Mouse (Mus musculus): ENCODE data around the gene Nfkb2. TPM values are rescaled to one million over a fixed set of nuclear protein-coding genes. Genes with fewer than 3 reads are reported as not detected.

Nfkb2 gene
- polyA plus RNA-seq, 1 experiment from 2014 or later = 10.6 TPM

DNA sequence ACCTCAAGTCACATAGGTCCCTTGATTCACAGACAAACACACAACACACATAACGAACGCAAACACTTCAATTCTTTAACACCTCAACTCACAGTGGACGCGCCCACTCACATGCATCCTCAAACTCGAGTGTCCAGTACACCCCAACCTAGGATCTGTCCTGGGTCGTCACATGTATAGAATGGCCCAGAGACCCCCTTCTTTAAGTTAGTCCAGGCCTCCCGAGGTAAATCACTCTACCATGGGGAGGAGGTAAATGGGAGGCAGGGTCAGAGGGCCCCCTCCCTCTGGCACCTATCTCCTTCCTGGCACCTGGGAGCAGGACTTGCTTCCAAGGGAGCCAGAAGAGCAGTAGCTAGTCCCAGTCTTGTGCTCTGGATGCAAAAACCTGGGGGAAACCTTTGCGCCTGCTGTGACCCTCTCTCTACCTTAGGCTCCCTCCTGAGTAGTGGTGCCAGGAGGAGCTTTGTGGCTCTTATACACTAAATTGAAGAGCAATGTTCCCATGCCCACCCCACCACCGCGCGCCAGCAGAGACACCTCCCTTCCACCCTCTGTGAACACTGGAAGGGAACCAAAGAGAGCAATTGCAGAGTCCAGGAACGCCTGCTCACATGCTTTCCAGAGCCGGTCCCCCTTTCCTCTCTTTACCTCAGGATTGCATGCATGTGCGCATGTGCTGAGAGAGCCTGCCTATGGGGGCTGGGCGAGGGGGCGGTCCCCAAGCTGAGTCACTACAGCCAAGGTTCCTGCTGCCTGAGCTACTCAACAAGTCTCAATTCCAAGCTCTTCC, 14.7 kb downstream of the Nfkb2 start:
- Histone ChIP-seq H3K4me2 (peak overlapping the region; percentile 74), H3K9me3 (no peaks in the 10 kb centered on the region), H3K27me3 (replicated peaks) (peaks cover 54% of the 10 kb centered on the region), H3K27ac (peak overlapping the region; percentile 83), H3K4me1 (peaks cover 61% of the 10 kb centered on the region), H3K9ac (no peak overlapping the region), H3K36me3 (no peaks in the 10 kb centered on the region), H3K4me3 (replicated peaks) (peak overlapping the region; percentile 57)
- ATAC-seq (ENCODE audit: insufficient read depth, low FRiP score, low read depth) = peak; percentile 21; the same call in 1 of the 2 replicates
- WGBS = 12% methylated on average over 16 of the region's 16 CpGs

DNA sequence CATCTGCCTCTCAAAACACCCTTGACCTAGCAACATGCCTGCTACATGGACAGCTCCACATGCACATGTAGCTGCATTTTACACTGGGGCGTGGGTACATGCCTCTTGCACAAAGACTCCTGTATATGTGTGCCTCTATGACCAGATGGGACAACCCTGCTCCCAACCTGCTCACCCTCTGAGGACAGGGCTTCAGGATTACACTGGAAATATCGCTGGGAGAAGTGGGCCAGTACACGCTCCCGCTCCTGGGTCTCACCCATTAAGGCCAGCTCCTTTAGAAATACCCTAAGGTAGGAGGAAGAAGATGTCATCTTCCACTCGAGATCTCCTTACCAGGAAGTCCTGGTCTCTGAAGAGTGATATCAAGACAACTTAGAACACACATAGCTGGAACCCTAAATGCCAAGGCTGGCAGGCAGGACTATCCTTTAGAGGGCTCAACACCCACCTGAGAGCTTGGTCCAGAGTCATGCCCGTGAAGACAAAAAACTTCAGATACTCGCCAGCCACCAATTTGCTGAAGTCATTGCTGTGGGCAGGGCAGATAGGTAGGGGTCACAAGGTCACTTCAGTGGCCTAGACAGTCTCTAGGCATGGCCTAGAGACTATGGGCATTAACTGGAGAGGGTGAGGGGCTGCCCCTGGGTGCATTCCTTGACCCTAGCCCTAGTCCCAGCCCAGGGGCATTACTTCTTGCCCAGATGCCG, 16.1 kb downstream of the Nfkb2 start:
- peaks cover 51% of the 10 kb centered on the region for H3K4me1 ChIP-seq
- ATAC-seq (ENCODE audit: insufficient read depth, low FRiP score, low read depth) = no peak
- no peak overlapping the region for H3K9ac ChIP-seq
- H3K9me3 ChIP-seq = no peaks in the 10 kb centered on the region
- H3K4me3 ChIP-seq (replicated peaks) = no peak overlapping the region
- H3K27ac ChIP-seq = no peak overlapping the region
- no peak overlapping the region for H3K4me2 ChIP-seq
- peaks cover 68% of the 10 kb centered on the region for H3K27me3 ChIP-seq (replicated peaks)
- H3K36me3 ChIP-seq = no peaks in the 10 kb centered on the region
- WGBS = 78% methylated on average over 8 of the region's 8 CpGs

DNA sequence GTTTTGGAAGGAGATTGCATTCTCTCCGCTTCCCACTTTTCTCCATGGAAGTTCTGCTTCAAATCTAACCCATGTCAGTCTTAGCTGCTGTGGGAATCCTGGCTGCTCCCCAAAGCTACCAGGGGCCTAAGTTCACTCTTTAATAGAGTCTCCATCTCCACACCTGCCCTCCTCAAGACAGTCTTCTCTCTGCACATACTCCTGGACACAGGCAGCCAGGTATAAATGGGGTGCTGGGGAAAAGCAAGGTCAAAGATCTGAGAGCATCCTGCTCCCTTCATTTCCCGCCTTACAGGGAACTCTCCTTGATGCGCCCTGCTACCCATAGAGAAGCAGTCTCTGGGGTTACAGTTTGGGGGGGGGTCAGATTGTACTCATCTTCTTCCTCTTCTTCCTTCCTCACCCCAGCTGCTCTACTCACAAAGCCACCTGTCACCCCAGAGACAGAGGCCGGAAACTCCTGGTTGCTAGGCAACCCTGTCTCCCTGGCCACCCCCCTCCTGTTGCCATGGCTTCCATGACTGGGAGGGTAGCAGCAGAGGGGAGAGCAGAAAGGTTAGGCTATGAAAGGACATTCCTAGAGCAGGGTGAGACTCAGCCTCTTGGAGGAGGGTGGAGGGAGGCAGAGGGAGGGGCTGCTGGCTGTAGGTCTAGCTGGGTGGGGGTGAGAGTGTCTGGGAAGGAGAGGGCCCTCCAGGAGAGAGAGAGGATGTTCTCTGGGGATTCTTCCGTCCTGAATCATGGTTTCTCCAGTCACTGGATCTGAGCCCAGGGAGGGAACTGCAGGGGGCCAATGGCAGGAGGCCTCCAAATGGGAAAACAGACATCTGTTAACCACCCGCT, 17.2 kb downstream of the Nfkb2 start:
- ATAC-seq (ENCODE audit: insufficient read depth, low FRiP score, low read depth) = peak; percentile 32; the same call in 1 of the 2 replicates
- Histone ChIP-seq H3K27me3 (replicated peaks) (peaks cover 75% of the 10 kb centered on the region), H3K9me3 (no peaks in the 10 kb centered on the region), H3K4me3 (replicated peaks) (no peak overlapping the region), H3K9ac (no peak overlapping the region), H3K36me3 (no peaks in the 10 kb centered on the region), H3K27ac (peak overlapping the region; percentile 32; the same call in 1 of the 2 replicates), H3K4me2 (no peak overlapping the region), H3K4me1 (peaks cover 42% of the 10 kb centered on the region)
- WGBS = 33% methylated on average over 6 of the region's 6 CpGs

DNA sequence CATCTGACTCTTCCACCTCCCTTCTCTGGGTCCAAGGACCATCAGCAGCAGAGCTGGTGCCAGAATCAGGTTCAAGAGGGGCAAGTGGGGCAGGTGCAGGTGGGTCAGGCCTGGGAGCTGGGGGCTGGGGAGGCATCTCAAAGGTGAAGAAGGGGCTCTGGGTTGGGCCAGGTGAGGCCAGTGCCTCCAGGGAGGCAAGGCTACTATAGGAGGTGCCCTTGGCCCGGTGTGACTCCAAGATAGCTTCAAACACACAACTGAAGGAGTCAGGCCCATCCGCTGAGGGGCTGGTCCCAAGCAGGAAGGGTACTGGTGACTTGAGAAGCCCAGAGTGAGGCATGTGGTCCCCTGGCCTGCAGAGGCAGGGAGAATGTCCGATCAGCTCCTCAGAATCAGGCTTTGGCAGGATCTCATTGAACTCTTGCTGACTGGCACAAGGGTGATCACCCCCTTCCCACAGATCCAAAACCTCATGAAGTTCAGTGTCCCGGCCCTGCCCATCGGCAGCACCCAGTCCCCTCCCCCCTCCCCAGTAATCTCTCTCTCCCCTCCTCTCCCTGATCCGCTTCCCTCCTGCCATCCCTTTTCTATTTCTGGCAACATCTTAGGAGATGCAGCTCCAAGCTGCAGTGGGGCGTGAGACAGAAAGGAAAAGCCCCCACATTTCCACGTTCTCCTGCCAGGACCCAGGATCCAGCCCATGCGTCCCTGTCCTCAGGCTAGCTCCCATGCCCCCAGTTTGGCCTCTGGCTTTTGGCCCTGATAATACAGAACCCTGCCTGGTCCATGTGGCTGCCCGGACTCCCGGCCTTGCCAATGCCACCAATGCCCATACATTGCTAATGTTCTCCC, 18.2 kb downstream of the Nfkb2 start:
- no peaks in the 10 kb centered on the region for H3K9me3 ChIP-seq
- H3K4me2 ChIP-seq = no peak overlapping the region
- no peak overlapping the region for H3K27ac ChIP-seq
- WGBS = 59% methylated on average over 11 of the region's 11 CpGs
- no peaks in the 10 kb centered on the region for H3K36me3 ChIP-seq
- ATAC-seq (ENCODE audit: insufficient read depth, low FRiP score, low read depth) = no peak
- peaks cover 71% of the 10 kb centered on the region for H3K27me3 ChIP-seq (replicated peaks)
- no peak overlapping the region for H3K4me3 ChIP-seq (replicated peaks)
- peaks cover 46% of the 10 kb centered on the region for H3K4me1 ChIP-seq
- H3K9ac ChIP-seq = no peak overlapping the region

DNA sequence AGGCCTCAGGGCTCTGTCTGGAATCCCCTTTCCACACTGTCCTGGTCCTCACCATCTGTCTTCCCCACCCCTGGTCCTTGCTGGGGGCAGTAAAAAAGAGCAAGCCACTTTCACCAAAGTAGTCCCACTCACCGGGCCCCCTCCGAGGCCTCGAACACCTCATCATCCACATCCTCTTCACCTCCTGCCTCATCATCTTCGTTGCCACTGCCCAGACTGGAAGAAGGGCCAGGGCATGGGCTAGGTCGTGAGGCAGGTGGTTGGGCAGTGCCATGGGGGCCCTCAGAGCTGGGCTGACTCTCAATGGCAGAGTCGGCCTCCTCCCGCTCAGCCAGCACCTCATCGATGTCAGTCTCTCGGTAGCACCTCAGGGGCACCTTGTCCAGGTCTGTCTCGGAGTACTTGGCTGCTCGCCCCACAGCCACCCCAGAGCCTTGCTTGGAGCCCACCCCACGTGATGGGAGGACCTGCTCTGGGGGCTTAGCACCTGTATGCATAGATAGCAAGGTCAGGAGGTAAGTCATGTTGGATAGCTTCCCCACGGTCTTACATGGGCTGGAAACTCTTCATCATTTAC, 19.0 kb downstream of the Nfkb2 start:
- no peak overlapping the region for H3K4me3 ChIP-seq (replicated peaks)
- H3K4me1 ChIP-seq = peaks cover 45% of the 10 kb centered on the region
- H3K27ac ChIP-seq = no peak overlapping the region
- H3K9ac ChIP-seq = no peak overlapping the region
- no peaks in the 10 kb centered on the region for H3K9me3 ChIP-seq
- WGBS = 72% methylated on average over 13 of the region's 13 CpGs
- ATAC-seq (ENCODE audit: insufficient read depth, low FRiP score, low read depth) = no peak
- no peak overlapping the region for H3K4me2 ChIP-seq
- no peaks in the 10 kb centered on the region for H3K36me3 ChIP-seq
- peaks cover 64% of the 10 kb centered on the region for H3K27me3 ChIP-seq (replicated peaks)

DNA sequence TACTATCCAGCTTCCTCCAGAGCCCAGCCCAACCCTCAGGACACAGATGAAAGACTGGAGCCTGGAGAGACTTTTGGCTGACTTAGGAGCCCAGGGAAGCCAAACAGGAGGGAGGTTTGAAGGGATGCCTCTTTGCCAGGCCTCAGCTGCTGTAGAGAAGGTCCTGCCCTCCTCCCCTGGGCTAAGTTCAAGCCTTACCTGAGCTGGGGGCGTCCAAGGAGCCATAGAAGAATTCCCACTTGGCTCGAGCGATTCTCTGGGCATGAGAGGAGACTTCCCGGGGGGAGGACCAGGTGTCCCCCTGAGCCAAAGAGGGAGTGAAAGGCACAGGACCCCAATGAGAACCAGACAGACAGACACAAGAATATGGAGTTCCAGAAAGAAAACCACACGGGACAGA, 19.6 kb downstream of the Nfkb2 start:
- no peak overlapping the region for H3K9ac ChIP-seq
- no peaks in the 10 kb centered on the region for H3K9me3 ChIP-seq
- WGBS = 58% methylated on average over 5 of the region's 5 CpGs
- no peak for ATAC-seq (ENCODE audit: insufficient read depth, low FRiP score, low read depth)
- no peak overlapping the region for H3K27ac ChIP-seq
- H3K4me3 ChIP-seq (replicated peaks) = no peak overlapping the region
- H3K4me1 ChIP-seq = peaks cover 38% of the 10 kb centered on the region
- H3K4me2 ChIP-seq = no peak overlapping the region
- H3K27me3 ChIP-seq (replicated peaks) = peaks cover 57% of the 10 kb centered on the region
- H3K36me3 ChIP-seq = no peaks in the 10 kb centered on the region

DNA sequence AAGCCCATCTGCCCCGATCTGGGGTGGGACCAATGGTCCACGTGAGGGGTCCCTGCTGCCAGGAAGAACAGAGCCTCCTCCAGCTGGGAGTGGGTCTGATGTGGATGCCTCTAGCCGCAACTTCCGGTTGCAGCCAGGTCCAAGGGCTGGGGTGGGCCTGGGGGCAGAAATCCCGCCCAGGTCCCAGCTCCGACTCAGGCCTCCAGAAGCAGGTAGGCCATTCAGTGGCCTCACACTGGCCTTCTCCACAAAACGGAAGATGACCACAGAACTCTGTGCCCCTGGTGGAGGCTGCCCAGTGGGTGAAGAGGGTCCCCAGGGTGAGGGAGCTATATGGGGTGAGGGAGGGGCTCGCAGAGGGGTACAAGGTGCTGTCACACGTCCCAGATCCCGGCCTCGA, 20.2 kb downstream of the Nfkb2 start:
- peaks cover 38% of the 10 kb centered on the region for H3K4me1 ChIP-seq
- 67% methylated on average over 11 of the region's 11 CpGs for WGBS
- ATAC-seq (ENCODE audit: insufficient read depth, low FRiP score, low read depth) = no peak
- no peak overlapping the region for H3K9ac ChIP-seq
- peaks cover 52% of the 10 kb centered on the region for H3K27me3 ChIP-seq (replicated peaks)
- H3K4me3 ChIP-seq (replicated peaks) = no peak overlapping the region
- no peaks in the 10 kb centered on the region for H3K9me3 ChIP-seq
- H3K36me3 ChIP-seq = no peaks in the 10 kb centered on the region
- H3K4me2 ChIP-seq = no peak overlapping the region
- H3K27ac ChIP-seq = no peak overlapping the region

DNA sequence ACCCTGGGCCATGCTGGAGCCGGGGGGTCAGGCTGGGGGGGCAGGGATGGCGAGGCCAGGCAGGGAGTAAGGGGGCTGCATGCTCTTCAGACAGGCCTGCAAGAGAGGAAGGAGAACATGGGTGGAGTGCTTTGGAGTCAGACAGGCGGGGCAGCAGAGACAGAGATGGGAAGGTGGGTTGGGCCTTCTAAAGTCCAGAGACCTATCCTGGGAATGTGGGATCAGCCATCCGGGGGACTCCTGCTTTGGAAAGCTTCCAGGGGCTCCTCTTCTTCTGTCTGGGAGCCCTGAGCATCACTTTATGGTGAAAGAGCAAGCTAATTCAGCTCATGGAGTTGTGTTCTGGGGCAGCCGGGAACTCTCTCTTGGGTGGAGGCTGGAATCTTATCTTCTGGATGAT, 20.8 kb downstream of the Nfkb2 start:
- H3K4me2 ChIP-seq = no peak overlapping the region
- ATAC-seq (ENCODE audit: insufficient read depth, low FRiP score, low read depth) = no peak
- WGBS = 59% methylated on average over 5 of the region's 5 CpGs
- H3K9ac ChIP-seq = no peak overlapping the region
- H3K4me3 ChIP-seq (replicated peaks) = no peak overlapping the region
- no peaks in the 10 kb centered on the region for H3K36me3 ChIP-seq
- peaks cover 41% of the 10 kb centered on the region for H3K4me1 ChIP-seq
- H3K27me3 ChIP-seq (replicated peaks) = peaks cover 46% of the 10 kb centered on the region
- no peak overlapping the region for H3K27ac ChIP-seq
- H3K9me3 ChIP-seq = no peaks in the 10 kb centered on the region

DNA sequence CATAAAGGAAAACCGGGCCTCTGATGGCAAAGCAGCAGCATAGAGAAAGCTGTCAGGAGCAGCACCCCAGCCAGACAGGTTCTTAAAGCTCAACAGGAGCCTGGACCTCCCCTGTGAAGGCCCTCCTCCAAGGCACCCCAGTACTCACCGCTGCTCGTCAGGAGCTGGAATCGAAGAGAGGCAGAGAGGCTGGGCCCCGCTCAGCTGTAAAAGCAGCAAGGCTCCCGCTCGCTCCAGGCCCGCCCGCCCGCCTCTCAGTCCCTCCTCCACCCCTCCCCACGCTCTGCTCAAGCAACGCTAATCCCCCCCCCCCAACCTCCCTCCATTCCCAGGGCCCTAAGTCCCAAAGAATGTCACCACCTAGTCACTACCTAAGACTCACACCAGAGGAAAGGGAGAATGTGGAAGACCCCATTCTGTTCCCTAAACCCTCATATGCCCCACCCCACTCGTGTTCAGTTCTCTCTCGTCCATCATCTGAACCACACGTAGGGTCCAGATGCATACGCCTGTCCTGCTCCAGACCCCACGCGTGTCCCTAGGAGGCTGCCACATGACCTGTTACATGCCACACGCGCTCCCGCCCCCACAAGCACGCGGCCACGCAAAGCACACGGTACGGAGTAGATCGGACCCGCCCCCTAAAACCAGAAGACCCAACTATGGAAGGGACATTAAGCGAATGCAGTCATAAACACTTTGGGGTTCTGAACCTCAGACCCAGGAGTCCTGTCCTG, 22.1 kb downstream of the Nfkb2 start:
- peak overlapping the region; percentile 14; the same call in 1 of the 2 replicates for H3K4me3 ChIP-seq (replicated peaks)
- H3K4me2 ChIP-seq = peak overlapping the region; percentile 100; the same call in 1 of the 2 replicates
- ATAC-seq (ENCODE audit: insufficient read depth, low FRiP score, low read depth) = no peak
- H3K9ac ChIP-seq = no peak overlapping the region
- H3K4me1 ChIP-seq = peaks cover 39% of the 10 kb centered on the region
- H3K27me3 ChIP-seq (replicated peaks) = peaks cover 37% of the 10 kb centered on the region
- 7% methylated on average over 29 of the region's 29 CpGs for WGBS
- no peak overlapping the region for H3K27ac ChIP-seq
- H3K9me3 ChIP-seq = no peaks in the 10 kb centered on the region
- no peaks in the 10 kb centered on the region for H3K36me3 ChIP-seq

DNA sequence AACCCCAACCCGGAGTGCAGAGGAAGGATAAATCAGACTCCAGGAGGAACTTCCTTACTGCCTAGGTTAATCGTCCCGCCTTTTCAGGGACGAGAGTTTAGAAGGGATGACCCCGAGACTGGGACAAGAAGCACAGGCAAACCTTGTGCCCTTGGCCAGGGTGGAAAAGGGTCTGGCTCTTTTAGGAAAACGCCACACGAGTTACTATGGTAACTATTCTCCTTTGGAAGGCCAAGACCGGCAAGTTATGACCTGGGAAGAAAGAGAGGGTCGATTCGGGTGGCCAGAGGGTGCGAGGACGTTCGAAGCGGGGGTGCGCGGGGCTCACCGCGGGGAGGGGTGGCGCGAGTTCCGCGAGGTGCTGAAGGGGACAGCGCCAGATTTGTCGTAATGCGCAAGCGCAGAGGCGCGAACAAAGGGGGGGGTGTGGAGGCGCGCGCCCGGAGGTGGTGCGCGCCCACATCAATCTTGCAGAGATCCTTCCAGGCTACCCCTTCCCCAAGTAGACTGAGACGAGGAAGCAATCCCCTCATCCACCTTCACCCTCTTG, 22.7 kb downstream of the Nfkb2 start, which contains the start of gene Psd:
TSS of gene Psd (minus strand) at position 401 of the 550 bp plus-strand sequence.
- no peaks in the 10 kb centered on the region for H3K9me3 ChIP-seq
- 0 out of 2 replicates have a peak, but pooled peaks cover 1% of the 10 kb centered on the region for H3K36me3 ChIP-seq
- peaks cover 33% of the 10 kb centered on the region for H3K4me1 ChIP-seq
- H3K4me2 ChIP-seq = peak within 1 kb of the TSS; percentile 100
- H3K4me3 ChIP-seq (replicated peaks) = peak within 1 kb of the TSS; percentile 51
- 1% methylated on average over 35 of the region's 35 CpGs for WGBS
- peaks cover 37% of the 10 kb centered on the region for H3K27me3 ChIP-seq (replicated peaks)
- peak within 1 kb of the TSS; percentile 91 for H3K27ac ChIP-seq
- no peak for ATAC-seq (ENCODE audit: insufficient read depth, low FRiP score, low read depth)
- no peak within 1 kb of the TSS; the same call in 1 of the 2 replicates for H3K9ac ChIP-seq
